Mouse (Mus musculus) bone marrow macrophage, adult 2 months (primary cell): ENCODE measurements around the gene Gm42688.

Experiments
- CTCF ChIP-seq: IDR thresholded peaks from 2 replicates; pipeline ENCODE4 v1.5.1; 2012; ENCODE audit warnings: low read depth, mild to moderate bottlenecking, low read length, moderate library complexity
- POLR2A ChIP-seq: IDR thresholded peaks from 2 replicates; pipeline ENCODE4 v1.6.1; 2012; ENCODE audit warnings: mild to moderate bottlenecking, low read depth, low read length, borderline replicate concordance

GRCm38 (mm10) chr6:83104158-83104557 is 2.7 kb downstream of the Gm42688 start:
- TF ChIP-seq CTCF, result no peak
- no peak for TF ChIP-seq POLR2A
